Mouse (Mus musculus): ENCODE data around the gene Peli3.
A peak's percentile ranks its signal among the peaks of the same experiment; 100 is the strongest.

The Peli3 gene

GRCm38 (mm10) chr19:4942551-4943252 is at the start of gene Peli3:
Gene Peli3, minus strand, starts transcription at chr19:4943127.
- DNase-seq (ENCODE audit: low spot score in 2 of 2): peak; percentile 71 to 81

GRCm38 (mm10) chr19:4992371-4992770 is 49.4 kb upstream of the Peli3 start:
- no peak for DNase-seq (ENCODE audit: low spot score in 2 of 2)

- DNase-seq (ENCODE audit: low spot score in 2 of 2): no peak
Observed at GRCm38 (mm10) chr19:4990716-4991115, 47.8 kb upstream of the Peli3 start.

GRCm38 (mm10) chr19:4990256-4990625 is 47.3 kb upstream of the Peli3 start, which contains the start of gene Npas4:
Gene Npas4, minus strand, starts transcription at chr19:4990316.
- no peak for DNase-seq (ENCODE audit: low spot score in 2 of 2)

GRCm38 (mm10) chr19:4989434-4990255 is 46.7 kb upstream of the Peli3 start:
- no peak for DNase-seq (ENCODE audit: low spot score in 2 of 2)

GRCm38 (mm10) chr19:4989013-4989412 is 46.1 kb upstream of the Peli3 start:
- DNase-seq (ENCODE audit: low spot score in 2 of 2): peak; percentile 86 to 91

- peak; percentile 23 to 33 for DNase-seq (ENCODE audit: low spot score in 2 of 2)
Observed at GRCm38 (mm10) chr19:4981767-4982166, 38.8 kb upstream of the Peli3 start.

GRCm38 (mm10) chr19:4968236-4968635 is 25.3 kb upstream of the Peli3 start:
- DNase-seq (ENCODE audit: low spot score in 2 of 2): no peak

- peak; percentile 84 to 88 for DNase-seq (ENCODE audit: low spot score in 2 of 2)
Observed at GRCm38 (mm10) chr19:4961928-4962601, 19.1 kb upstream of the Peli3 start, which contains the start of gene Mrpl11. Gene Mrpl11, plus strand, starts transcription at chr19:4962147.

GRCm38 (mm10) chr19:4948641-4949040 is 5.7 kb upstream of the Peli3 start:
- DNase-seq (ENCODE audit: low spot score in 2 of 2): peak; percentile 84 to 86

- DNase-seq (ENCODE audit: low spot score in 2 of 2): no peak
Observed at GRCm38 (mm10) chr19:4945540-4945939, 2.6 kb upstream of the Peli3 start.

- DNase-seq (ENCODE audit: low spot score in 2 of 2): no peak
Observed at GRCm38 (mm10) chr19:4943253-4943588, 294 bp upstream of the Peli3 start.

- no peak for DNase-seq (ENCODE audit: low spot score in 2 of 2)
Observed at GRCm38 (mm10) chr19:4937444-4938310, 5.2 kb downstream of the Peli3 start.

- DNase-seq (ENCODE audit: low spot score in 2 of 2): no peak
Observed at GRCm38 (mm10) chr19:4936896-4937295, 6.0 kb downstream of the Peli3 start.

GRCm38 (mm10) chr19:4928781-4929180 is 14.1 kb downstream of the Peli3 start:
- peak in 1 of 2 experiments; percentile 47 for DNase-seq (ENCODE audit: low spot score in 2 of 2)

GRCm38 (mm10) chr19:4927904-4928531 is 14.9 kb downstream of the Peli3 start, which contains the start of gene Dpp3:
Gene Dpp3, minus strand, starts transcription at chr19:4928287.
- peak; percentile 98 to 99 for DNase-seq (ENCODE audit: low spot score in 2 of 2)

GRCm38 (mm10) chr19:4925121-4925860 is 17.6 kb downstream of the Peli3 start:
- no peak for DNase-seq (ENCODE audit: low spot score in 2 of 2)

GRCm38 (mm10) chr19:4919652-4920051 is 23.3 kb downstream of the Peli3 start:
- DNase-seq (ENCODE audit: low spot score in 2 of 2): no peak

- DNase-seq (ENCODE audit: low spot score in 2 of 2): no peak
Observed at GRCm38 (mm10) chr19:4916827-4917226, 26.1 kb downstream of the Peli3 start.
